Mouse (Mus musculus): ENCODE measurements around the gene Lamb1. TPM values are rescaled to one million over a fixed set of nuclear protein-coding genes. Genes with fewer than 3 reads are reported as not detected.

Lamb1 gene
- polyA plus RNA-seq, 1 experiment from 2014 or later, result 68.1 TPM

DNA sequence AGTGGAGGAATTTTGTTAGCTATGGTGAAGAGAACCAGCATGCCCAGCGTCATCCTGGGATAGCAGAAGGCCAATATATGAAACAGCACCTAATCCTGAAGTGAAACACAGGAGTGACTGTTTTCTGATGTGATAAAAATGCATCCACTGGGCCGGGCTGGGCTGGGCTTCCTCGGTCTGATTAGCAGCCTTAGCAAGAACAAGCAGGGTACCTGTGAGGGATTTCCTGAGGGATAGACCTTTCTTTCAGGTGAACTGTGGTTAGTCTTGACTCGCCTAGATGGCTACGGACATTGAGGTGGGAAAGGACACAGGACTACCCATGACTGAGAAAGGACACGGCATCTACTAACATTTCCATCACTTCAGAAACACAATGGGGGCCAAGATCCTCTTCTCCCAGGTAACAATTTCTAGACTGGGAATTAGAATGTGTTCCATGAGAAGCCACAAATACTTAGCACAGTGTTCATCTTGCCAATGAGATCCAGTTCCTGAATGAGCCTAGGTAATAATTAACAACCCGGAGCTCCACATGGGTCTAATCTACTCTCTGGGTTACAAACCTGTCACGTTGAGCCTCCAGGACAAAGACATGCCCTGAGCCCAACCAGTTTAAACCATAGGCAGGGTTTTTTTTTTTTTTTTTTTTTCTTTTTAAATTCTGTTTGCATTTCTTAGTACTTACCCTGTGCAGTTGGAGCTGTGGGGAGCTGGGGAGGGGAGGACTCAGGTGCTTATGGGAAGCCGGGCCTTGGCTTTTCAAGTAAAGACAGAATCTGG is 8.7 kb upstream of the Lamb1 start:
- H3K4me1 ChIP-seq, result no peaks in the 10 kb centered on the region
- H3K9me3 ChIP-seq, result no peaks in the 10 kb centered on the region
- no peak overlapping the region for H3K4me3 ChIP-seq
- H3K9ac ChIP-seq, result no peak overlapping the region
- no peak overlapping the region for H3K27ac ChIP-seq
- ATAC-seq (ENCODE audit: insufficient number of reproducible peaks, low FRiP score, low TSS enrichment, low read depth), result no peak
- no peaks in the 10 kb centered on the region for H3K27me3 ChIP-seq
- 65% methylated on average over 9 of the region's 9 CpGs for WGBS
- no peaks in the 10 kb centered on the region for H3K36me3 ChIP-seq
- H3K4me2 ChIP-seq, result no peak overlapping the region

DNA sequence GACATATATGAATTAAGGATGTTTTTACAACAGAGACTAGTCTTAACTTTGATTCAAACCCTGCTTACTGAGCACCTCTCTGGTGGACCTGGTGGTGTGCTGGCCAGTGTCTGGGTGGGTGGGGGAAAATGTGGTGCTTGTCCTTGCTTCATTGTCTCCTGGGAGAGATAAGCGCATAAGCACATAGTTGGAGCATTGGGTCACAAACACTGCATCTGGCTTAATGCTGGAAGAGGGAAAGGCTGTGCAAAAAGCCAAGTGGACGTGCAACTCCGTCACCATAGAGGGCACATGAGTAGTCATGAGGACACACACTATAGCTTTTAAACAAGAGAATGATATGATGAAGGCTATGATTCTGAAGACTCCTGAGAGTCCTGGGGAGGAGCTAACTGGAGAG is 3.2 kb upstream of the Lamb1 start:
- Histone ChIP-seq H3K4me1 (peaks cover 19% of the 10 kb centered on the region), H3K9me3 (no peaks in the 10 kb centered on the region), H3K9ac (no peak overlapping the region), H3K4me2 (no peak overlapping the region), H3K4me3 (no peak overlapping the region), H3K27ac (no peak overlapping the region), H3K27me3 (no peaks in the 10 kb centered on the region), H3K36me3 (no peaks in the 10 kb centered on the region)
- ATAC-seq (ENCODE audit: insufficient number of reproducible peaks, low FRiP score, low TSS enrichment, low read depth), result no peak
- WGBS, result 73% methylated on average over 3 of the region's 3 CpGs

DNA sequence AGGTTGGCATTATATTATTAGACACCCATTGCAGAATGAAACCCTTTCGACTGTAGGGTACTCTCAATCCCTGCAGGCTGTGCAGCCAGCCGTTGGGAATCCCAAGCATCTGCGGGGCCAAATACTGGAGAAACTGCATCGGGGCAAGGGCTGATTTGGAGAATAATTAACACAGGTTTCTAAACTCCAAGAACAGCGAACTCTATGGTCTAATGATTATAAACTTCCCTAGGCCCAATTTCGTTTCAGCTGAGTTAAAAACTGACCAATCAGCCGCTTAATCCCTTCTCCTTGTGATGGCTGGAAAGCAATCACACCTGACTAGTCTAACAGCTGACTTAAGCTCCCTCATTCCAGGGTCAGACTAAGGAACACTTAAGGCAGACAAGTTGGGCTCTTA is 1.1 kb upstream of the Lamb1 start:
- Histone ChIP-seq H3K27ac (no peak overlapping the region), H3K4me3 (no peak overlapping the region), H3K9ac (no peak overlapping the region), H3K4me1 (peaks cover 26% of the 10 kb centered on the region), H3K9me3 (no peaks in the 10 kb centered on the region), H3K4me2 (no peak overlapping the region), H3K27me3 (no peaks in the 10 kb centered on the region), H3K36me3 (no peaks in the 10 kb centered on the region)
- ATAC-seq (ENCODE audit: insufficient number of reproducible peaks, low FRiP score, low TSS enrichment, low read depth), result no peak
- WGBS, result 33% methylated on average over 7 of the region's 7 CpGs

DNA sequence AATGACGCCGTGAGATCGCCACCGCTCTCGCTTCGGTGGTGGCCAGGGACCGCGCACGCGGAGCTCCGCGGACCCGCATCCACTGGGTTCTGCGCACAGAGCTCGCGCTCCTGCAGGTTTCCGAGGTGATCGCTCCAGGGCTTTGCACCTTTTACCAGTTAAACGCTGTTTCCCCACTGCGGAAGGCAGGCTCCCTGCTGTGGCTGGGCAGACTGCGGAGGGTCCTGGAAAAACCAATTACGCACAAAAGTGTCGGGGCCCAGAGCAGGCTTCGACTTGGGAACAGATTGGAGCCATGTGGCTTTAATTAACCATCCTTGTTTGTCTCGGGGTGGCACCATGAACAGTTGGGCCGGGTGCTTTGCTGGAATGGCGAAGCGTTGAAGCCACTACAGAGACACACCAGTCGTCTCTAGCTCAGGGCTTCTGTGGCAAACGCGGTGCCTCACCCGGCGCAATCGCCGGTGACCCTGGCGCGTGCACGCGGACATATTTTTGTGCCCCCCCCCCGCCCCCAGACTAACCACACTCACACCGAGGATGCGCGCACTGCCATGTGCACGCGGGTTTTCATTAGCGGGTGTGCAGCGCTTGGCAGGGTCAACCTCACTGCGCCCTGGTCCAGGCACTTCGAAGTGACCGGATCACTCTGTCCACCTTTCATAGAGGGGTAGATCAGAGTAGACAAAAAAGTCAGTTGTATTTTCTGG is 843 bp downstream of the Lamb1 start:
- Histone ChIP-seq H3K4me1 (peaks cover 39% of the 10 kb centered on the region), H3K4me2 (peak overlapping the region; percentile 78), H3K27me3 (no peaks in the 10 kb centered on the region), H3K36me3 (peaks cover 8% of the 10 kb centered on the region), H3K4me3 (peak overlapping the region; percentile 62), H3K9ac (peak overlapping the region; percentile 58), H3K27ac (peak overlapping the region; percentile 80), H3K9me3 (no peaks in the 10 kb centered on the region)
- peak; percentile 12; the same call in 1 of the 2 replicates for ATAC-seq (ENCODE audit: insufficient number of reproducible peaks, low FRiP score, low TSS enrichment, low read depth)
- under 1% methylated on average over 50 of the region's 50 CpGs for WGBS

DNA sequence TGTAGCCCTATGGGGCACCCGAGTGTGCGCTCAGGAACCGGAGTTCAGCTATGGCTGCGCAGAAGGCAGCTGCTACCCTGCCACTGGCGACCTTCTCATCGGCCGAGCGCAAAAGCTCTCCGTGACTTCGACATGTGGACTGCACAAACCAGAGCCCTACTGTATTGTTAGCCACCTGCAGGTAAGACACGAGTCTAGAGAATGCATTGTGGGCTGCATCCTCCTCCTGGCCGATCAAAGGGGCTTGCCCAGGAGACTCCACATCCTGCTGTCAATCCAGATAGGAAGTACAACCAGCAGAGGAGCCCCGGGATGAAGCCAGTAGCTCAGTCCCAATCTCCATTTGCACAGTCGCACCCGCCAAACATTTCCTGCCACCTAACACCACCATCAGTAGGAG is 1.7 kb downstream of the Lamb1 start:
- peak overlapping the region; percentile 80; the same call in 1 of the 2 replicates for H3K27ac ChIP-seq
- peaks cover 44% of the 10 kb centered on the region for H3K4me1 ChIP-seq
- 8% methylated on average over 15 of the region's 15 CpGs for WGBS
- peak overlapping the region; percentile 78 for H3K4me2 ChIP-seq
- no peaks in the 10 kb centered on the region for H3K27me3 ChIP-seq
- no peak overlapping the region for H3K9ac ChIP-seq
- H3K4me3 ChIP-seq, result peak overlapping the region; percentile 62
- H3K9me3 ChIP-seq, result no peaks in the 10 kb centered on the region
- peaks cover 8% of the 10 kb centered on the region for H3K36me3 ChIP-seq
- no peak for ATAC-seq (ENCODE audit: insufficient number of reproducible peaks, low FRiP score, low TSS enrichment, low read depth)

DNA sequence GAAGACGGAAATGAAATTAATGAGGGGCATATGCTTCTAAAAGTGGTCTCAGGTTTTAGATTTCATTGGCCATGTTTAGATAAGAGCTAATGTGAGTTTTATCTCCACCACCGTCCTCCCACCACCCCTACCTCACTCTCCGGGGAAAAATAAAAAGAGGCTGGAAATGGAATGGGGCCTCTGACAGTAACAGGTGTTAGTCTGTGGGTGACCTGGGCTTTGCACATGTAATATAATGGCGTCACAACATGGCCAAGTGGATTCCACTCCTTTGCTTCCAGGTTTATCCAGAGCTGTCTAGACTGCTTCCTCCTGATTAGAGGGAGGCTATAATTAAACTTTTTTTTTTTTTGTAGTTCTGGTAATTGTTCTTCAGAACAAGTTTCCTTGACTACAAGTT is 2.3 kb downstream of the Lamb1 start:
- no peaks in the 10 kb centered on the region for H3K27me3 ChIP-seq
- no peak overlapping the region for H3K9ac ChIP-seq
- peaks cover 51% of the 10 kb centered on the region for H3K4me1 ChIP-seq
- H3K27ac ChIP-seq, result no peak overlapping the region
- H3K9me3 ChIP-seq, result no peaks in the 10 kb centered on the region
- no peak overlapping the region for H3K4me2 ChIP-seq
- H3K36me3 ChIP-seq, result peaks cover 8% of the 10 kb centered on the region
- H3K4me3 ChIP-seq, result peak overlapping the region; percentile 62
- no peak for ATAC-seq (ENCODE audit: insufficient number of reproducible peaks, low FRiP score, low TSS enrichment, low read depth)
- 24% methylated on average over 4 of the region's 4 CpGs for whole genome bisulfite sequencing

DNA sequence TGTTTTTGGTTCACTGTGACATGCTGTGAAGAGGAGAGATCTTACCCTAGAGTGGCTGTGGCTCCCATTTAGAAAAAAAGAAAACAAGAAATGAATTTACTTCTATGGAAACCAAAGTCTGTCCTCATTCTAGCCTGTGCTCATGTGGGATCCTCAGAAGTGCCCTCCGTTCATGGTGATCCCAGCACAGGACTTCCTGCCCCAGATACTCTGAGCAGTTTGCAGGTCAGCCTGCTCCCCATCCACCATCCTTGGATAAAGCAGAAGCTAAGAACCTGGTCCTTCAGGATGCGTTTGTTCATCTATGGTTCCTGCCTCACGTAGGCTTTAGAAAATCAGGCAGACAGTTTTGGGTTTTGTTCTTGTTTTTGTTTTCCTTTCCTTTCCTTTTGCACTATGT is 3.3 kb downstream of the Lamb1 start:
- Histone ChIP-seq H3K4me1 (peaks cover 54% of the 10 kb centered on the region), H3K27ac (0 out of 2 replicates have a peak overlapping the region, but pooled peaks have one; percentile 38), H3K27me3 (no peaks in the 10 kb centered on the region), H3K4me2 (no peak overlapping the region), H3K9me3 (no peaks in the 10 kb centered on the region), H3K9ac (no peak overlapping the region), H3K36me3 (peaks cover 13% of the 10 kb centered on the region), H3K4me3 (no peak overlapping the region)
- 75% methylated on average over 3 of the region's 3 CpGs for WGBS
- ATAC-seq (ENCODE audit: insufficient number of reproducible peaks, low FRiP score, low TSS enrichment, low read depth), result no peak

DNA sequence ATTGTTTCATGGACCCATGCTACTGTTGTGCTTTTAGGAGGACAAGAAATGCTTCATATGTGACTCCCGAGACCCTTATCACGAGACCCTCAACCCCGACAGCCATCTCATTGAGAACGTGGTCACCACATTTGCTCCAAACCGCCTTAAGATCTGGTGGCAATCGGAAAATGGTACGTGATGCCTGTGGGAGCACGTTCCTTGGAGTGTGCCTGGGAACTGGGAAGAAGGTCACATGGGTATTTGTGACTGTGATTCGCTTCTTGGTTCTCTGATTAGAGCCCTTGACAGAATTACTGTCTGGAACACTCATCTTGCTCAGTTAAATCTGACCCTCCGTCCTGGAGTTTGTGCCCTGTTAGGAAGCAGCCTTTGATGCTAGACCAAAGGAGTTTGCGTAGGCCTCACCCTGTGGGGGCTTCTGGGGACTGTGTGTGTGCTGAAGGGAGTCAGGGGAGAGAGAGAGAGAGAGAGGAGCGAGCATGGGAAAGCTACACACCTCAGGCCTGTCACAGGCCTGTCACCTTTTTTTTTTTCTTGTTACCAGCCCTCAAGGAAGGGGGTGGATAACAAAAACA is 4.1 kb downstream of the Lamb1 start:
- Histone ChIP-seq H3K4me3 (no peak overlapping the region), H3K4me2 (no peak overlapping the region), H3K27ac (no peak overlapping the region), H3K36me3 (peaks cover 21% of the 10 kb centered on the region), H3K4me1 (peaks cover 54% of the 10 kb centered on the region), H3K9me3 (no peaks in the 10 kb centered on the region), H3K27me3 (no peaks in the 10 kb centered on the region), H3K9ac (no peak overlapping the region)
- ATAC-seq (ENCODE audit: insufficient number of reproducible peaks, low FRiP score, low TSS enrichment, low read depth), result no peak
- WGBS, result 59% methylated on average over 12 of the region's 12 CpGs

DNA sequence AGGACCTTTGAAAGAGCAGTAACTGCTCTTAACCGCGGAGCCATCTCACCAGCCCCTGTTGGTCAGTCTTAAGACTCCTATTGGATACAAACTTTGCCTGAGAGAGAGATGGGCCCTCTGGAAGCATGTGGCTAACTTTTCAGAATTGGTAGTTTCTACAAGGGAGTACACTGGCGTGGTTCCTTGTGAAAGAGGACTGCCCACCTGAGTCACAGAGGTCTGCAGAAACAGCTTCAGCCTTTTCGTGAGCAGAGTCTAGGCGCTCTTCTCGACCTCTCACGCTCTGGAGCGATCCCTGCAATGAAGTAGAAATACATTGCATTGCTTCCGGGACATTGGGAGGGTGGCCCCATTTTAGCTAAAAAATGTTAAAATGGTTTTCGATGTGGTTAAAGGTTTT is 5.3 kb downstream of the Lamb1 start:
- Histone ChIP-seq H3K9me3 (no peaks in the 10 kb centered on the region), H3K4me3 (no peak overlapping the region), H3K9ac (no peak overlapping the region), H3K4me2 (no peak overlapping the region), H3K27me3 (no peaks in the 10 kb centered on the region), H3K27ac (peak overlapping the region; percentile 66), H3K36me3 (peaks cover 32% of the 10 kb centered on the region), H3K4me1 (peaks cover 48% of the 10 kb centered on the region)
- 88% methylated on average over 10 of the region's 10 CpGs for WGBS
- no peak for ATAC-seq (ENCODE audit: insufficient number of reproducible peaks, low FRiP score, low TSS enrichment, low read depth)

DNA sequence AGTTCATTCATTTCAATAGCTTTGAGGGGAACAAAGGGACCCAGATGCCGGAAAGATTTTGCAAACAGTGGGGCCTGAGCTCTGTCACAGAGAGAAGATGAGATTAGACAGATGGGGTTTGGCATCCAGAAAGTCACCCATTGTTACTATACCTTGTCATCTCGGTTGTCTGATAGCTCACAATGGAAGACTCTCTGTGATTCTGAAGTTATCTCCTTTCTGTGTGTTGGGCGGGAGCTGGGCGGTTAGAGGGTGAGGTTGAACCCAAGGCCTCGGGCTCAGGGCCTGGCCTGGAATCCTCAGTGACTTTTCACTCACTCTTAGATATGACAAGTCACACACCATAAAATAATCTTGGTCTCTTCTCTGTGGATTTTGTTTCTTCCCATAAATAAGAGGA is 5.7 kb downstream of the Lamb1 start:
- Histone ChIP-seq H3K9ac (no peak overlapping the region), H3K4me3 (no peak overlapping the region), H3K4me1 (peaks cover 51% of the 10 kb centered on the region), H3K4me2 (no peak overlapping the region), H3K27me3 (no peaks in the 10 kb centered on the region), H3K9me3 (no peaks in the 10 kb centered on the region), H3K36me3 (peaks cover 36% of the 10 kb centered on the region), H3K27ac (peak overlapping the region; percentile 66)
- 66% methylated on average over 5 of the region's 5 CpGs for WGBS
- ATAC-seq (ENCODE audit: insufficient number of reproducible peaks, low FRiP score, low TSS enrichment, low read depth), result no peak

DNA sequence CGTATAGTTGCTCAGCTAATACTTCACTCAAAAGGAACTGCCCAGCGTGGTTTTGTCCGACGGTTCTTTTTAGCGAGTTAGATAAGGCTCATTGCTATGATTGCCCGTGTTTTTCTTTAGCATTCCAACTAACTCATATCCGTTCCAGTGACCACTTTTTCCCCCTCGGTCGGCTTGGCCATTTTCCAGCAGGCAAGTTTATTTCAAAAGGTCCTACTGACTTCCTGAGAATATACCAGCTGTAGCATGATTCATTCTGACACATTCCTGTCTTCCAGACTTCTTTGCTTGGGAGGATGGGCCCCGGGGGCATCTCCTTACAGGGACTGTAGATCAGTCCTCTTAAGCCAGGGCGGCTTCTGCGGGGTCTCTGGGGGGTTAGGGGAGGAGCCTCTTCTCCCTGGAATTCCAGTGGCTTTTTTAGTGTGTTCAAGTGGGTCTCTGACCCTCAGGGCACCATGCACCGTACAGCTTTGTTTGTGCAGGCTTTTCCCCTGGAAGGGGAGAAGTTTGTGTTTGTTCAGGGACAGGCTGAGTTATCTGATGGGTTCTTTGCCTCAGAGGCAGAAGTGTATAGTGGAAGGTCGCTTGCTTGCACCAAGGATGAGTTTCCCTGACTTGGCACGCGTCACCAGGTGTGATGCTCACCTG is 6.5 kb downstream of the Lamb1 start:
- H3K36me3 ChIP-seq, result peaks cover 43% of the 10 kb centered on the region
- H3K4me3 ChIP-seq, result no peak overlapping the region
- peaks cover 44% of the 10 kb centered on the region for H3K4me1 ChIP-seq
- H3K27ac ChIP-seq, result peak overlapping the region; percentile 66
- no peaks in the 10 kb centered on the region for H3K27me3 ChIP-seq
- no peak overlapping the region for H3K9ac ChIP-seq
- H3K4me2 ChIP-seq, result peak overlapping the region; percentile 17
- 0 out of 2 replicates have a peak, but pooled peaks have one; percentile 37 for ATAC-seq (ENCODE audit: insufficient number of reproducible peaks, low FRiP score, low TSS enrichment, low read depth)
- no peaks in the 10 kb centered on the region for H3K9me3 ChIP-seq
- WGBS, result 23% methylated on average over 16 of the region's 16 CpGs
